Mouse (Mus musculus) granulocyte monocyte progenitor cell, adult 5-6 weeks (primary cell): ENCODE measurements around the gene Ccr6. TPM values are rescaled to one million over a fixed set of nuclear protein-coding genes. Genes with fewer than 3 reads are reported as not detected.

Experiments
- ATAC-seq: replicated peaks from 2 replicates; pipeline ENCODE4 v1.8.0; 2016; ENCODE audit warnings: mild to moderate bottlenecking, moderate TSS enrichment, inconsistent platforms; ENCODE audit not compliant: poor library complexity, severe bottlenecking
- total RNA-seq, 2 experiments: library from RNA; stranded (forward) in 1 of 2; stranded (reverse) in 1 of 2; fragments of 200-712, 200-1000 nt in 1 of 2; fragments of >200 nt in 1 of 2; fragmentation: Nextera tagmentation in 1 of 2; gene quantifications; 2 replicates each; pipeline ENCODE4 v1.2.3; 2014 to 2017

Ccr6 gene
- total RNA-seq, 2 experiments from 2014 or later = not detected

DNA sequence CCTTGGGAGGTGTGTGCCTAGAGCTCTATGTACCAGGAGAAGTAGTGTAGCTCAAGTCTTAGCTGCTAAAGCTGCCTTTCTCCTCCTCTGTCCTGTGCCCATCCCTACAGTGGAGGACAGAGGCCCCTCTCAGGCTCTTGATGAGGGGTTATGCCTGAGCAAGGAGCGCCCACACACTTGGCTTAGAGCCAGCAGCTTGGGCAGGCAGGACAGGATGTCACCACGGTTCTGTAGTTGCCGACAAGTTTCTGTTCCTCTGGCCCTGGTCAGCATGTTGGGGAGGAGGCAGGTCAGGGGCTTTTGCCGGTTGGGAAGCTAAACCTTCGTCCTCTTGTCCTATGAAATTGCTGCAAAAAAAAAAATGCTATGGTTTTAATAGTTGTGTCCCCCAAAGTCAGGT lies 3.8 kb upstream of the Ccr6 start:
- ATAC-seq = peak; percentile 75

DNA sequence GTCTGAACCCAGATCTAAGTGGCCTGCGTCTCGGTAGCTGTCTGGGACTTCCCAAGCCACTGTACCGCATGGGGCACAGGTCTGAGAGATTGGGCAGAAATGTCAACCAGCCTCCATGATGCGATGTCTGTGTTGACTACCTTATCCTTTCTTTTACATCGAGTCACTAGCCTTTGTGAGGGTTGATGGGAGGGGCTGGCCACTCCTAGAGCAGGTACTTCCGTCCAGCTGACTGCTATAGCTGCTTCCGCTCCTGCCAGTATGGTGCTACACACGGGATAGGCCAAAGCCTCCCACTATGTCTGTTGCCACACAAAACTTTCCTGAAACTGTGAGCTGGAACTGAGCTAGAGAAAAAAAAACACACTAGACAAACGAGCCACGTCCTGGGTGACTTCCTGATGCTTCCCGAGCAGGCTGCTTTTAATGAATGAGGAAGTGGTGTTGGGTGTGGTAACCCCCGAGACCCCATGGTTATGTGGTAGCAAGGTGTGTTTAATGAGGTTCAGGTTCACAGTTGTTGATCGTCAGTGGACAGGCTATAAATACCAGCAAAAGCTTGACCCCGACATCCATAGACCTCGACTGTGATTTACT lies 2.1 kb upstream of the Ccr6 start:
- peak; percentile 49 for ATAC-seq

DNA sequence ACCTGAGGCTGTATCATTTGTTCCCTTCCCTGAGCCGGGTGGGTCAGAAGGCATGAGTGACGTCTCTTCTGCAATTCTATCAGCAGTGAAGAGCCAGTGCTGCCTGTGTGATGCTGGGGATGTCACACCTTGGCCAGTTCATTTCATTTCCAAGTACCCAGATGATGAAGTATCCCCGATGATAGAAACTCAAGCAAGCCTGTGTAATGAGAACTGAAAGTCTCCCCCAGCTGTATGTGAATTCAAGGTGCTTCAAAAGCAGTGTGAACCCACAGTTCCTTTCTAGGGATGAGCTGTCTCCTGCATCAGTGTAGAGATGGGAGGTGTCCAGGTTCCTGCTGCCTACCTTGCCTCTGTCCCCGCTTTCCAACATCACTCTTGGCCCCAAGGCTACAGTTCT lies 1.3 kb upstream of the Ccr6 start:
- 0 out of 2 replicates have a peak, but pooled peaks have one; percentile 2 for ATAC-seq

DNA sequence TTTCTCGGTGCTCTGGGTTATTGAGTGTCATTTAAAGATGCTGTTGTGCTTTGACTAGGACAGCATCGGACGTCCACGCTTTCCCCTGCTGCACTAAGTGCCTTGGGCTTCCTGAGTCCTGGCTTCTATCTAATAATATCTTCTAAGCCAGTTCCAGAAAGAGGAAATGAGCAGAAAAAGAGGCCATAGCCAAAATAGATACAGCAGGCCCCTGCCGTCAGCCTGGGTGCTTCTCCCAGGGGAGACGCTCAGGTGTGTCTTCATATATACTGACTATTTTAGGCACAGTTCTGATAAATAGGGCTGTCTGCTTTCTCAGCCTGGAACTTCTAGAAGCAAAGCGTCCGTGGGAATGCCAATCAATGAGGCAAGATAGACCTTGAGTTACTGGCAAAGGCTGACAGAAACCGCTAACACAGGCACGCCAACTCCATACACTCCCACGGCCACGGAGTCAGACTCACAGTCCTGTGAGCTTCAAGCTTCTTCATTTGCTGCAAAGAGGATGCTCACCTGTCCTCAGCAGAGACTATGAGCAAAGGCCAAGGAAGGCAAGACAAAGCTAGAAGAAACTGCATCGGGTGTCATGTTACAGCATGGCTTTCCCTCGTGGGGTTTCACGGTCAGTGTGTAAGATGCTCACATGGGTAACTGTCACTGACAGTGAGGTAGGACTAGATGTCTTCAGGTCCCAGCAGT lies 2.3 kb downstream of the Ccr6 start:
- peak; percentile 39 for ATAC-seq

DNA sequence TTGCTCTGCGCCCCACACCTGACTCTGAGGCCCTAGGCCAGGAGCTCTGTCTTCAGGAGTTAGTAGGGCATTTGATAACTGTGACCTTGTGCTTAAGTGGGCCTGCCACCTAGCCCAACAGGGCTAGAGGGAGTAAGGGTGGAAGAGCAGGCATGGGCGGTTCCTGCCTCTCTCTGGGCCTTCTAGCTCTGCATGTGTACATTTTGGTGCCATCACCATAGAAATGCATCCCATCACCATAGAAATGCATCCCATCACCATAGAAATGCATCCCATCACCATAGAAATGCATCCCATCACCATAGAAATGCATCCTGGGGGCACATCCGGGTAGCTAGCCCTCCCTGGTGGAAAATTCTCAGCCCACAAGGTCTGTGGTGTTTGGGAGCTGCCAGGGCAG lies 3.7 kb downstream of the Ccr6 start:
- no peak for ATAC-seq

DNA sequence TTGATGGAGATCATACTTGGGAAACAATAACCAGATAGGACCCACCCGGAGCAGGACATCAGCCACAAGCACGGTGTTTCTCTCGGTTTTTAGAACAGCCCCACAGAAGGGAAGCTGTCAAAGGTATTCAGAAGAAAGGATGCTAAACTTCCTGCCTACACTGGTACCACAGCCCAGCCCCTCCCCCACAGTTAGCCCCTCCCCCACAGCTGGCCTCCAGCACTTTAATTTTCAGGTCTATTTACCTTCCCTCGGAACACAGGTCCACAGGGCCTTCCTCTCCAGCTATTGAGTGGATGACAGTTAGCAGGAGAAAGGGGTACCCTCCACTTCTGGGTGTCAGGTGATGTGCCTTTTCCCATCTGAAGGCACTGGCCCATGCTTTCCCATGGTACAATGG lies 4.7 kb downstream of the Ccr6 start:
- no peak for ATAC-seq

DNA sequence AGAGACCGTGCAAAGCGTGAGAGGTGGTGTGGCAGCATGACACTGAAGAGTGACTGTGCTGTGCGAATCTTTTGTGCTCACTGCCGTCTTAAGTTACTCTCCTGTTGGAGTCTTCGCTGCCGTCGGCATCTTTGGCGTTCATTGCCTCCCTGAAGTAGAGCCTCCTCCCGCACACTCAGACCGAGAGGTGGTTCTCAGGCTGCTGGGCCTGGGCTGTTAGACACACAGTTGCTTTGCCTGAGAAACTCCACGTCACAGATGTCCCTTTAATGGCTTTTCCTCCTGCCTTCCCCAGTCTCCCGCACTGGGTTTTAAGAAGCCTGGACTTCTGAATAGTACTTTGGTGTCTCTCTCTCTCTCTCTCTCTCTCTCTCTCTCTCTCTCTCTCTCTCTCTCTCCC lies 5.8 kb downstream of the Ccr6 start:
- no peak for ATAC-seq

DNA sequence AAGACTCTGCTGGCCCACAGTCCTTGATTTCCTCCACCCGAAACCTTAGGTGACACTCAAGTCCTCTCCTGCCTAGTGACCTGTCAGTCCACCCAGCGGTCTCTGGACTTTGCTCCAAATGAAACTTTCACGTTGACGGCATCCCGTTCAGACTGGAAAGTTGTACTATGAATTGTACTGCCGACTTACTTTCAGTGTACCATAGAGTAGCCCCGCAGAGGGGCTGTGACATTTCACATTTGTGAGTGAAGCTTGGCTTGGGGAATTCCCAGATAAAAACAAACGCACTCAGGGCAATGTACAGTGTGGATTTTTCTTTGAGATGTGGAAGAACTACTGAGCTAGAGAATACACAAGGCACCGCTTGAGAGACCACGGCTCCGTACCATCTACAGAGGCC lies 6.3 kb downstream of the Ccr6 start:
- ATAC-seq = no peak

DNA sequence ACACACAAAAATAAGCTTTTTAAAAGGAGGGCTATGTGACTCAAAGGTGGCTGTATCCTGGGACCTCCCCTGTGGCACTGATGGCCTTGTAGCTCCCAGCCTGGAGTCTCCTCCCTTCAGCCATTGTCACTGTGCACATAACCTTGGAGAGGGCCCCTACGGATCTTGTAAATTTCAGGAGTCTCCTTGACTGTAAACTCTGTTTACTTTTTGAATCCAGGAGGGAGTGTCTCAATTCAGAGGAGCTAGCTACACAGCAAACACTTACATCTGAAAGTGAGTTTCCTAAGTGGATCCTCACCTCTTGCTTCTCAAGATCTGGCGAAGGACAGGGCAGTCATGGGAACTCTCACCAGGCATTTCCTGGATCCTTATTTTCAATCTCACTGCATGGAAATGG lies 8.3 kb downstream of the Ccr6 start:
- no peak for ATAC-seq

DNA sequence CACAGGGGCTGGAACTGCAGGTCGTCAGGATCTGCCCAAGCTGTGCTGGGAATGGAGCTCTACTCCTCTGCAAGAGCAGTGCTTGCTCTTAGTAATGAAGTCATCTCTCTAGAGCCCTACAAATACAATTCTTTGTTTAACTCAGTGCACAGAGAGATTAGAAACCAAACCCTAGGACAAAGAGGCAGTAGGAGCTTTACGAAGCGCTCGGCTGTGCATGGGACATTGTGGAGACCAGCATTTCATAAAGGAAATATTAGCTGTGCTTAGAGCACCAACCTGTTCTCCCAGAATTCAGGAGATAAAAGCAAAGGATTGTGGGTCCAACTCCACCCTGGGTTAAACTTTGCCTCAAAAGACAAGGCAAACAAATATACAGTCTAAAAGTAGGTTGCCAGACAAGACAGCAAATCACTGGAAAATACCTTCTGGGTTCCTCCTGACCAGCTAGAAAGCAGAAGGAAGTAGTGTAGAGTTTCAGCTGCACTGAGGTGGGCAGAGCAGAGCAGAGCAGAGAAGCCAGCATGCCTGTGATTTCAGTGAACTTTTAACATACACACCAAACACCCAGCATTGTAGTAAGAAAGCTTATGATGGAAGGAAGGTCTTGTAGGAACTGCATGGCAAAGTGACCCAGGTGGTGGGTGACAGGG lies 10.4 kb downstream of the Ccr6 start:
- peak; percentile 70 for ATAC-seq

DNA sequence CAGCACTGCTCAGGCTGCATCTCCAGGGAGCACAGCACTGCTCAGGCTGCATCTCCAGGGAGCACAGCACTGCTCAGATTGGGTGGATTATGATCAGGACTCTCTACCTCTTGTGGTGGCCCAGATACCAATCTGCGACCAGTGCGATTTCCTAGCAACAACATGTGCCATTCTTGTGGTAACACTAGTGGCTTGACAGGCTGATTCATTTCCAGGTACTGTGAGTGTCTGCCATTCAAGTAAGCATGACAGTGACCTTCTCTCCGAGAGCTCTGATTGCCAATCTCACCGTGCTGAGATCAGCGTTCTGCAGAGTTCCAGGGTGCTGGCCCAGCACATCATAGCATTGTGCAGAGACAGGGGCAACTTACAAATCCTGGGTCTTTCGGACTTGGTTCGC lies 15.9 kb downstream of the Ccr6 start:
- no peak for ATAC-seq

DNA sequence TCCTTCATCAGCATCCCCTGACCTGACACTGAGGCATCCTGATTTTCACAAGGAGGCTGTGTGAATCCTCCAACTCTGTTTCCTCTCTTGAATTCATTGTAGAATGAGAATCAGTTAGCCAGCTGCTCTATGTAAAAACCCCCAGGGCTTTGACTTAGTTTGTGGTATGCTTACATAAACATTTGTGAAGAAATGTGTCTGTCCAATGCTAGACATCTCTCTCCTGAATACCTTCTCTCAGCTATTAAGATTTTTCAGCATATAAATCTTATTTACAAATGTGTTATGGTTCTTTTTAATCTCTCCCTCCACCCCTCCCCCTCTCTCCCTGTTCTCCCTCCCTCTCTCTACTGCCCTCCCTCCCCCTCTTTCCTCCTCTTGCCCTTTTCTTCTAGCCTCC lies 18.4 kb downstream of the Ccr6 start:
- no peak for ATAC-seq

DNA sequence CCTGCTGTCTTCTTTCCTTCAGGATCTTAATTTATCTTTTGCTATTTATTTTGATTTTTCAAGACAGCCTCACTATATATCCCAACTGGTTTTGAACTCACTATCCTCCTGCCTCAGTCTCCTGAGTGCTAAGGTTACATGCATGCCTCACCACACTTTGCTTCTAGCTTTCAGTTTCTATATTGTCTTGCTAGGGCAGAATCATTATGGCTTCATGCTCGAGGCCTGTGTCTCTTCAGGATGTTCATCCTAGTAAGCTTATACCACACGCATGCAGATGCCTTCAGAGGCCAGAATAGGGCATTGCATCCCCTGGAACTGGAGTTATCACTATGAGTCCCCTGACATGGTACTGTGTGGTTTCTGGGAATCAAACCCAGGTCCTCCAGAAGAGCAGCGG lies 19.1 kb downstream of the Ccr6 start:
- peak; percentile 32; the same call in 1 of the 2 replicates for ATAC-seq

DNA sequence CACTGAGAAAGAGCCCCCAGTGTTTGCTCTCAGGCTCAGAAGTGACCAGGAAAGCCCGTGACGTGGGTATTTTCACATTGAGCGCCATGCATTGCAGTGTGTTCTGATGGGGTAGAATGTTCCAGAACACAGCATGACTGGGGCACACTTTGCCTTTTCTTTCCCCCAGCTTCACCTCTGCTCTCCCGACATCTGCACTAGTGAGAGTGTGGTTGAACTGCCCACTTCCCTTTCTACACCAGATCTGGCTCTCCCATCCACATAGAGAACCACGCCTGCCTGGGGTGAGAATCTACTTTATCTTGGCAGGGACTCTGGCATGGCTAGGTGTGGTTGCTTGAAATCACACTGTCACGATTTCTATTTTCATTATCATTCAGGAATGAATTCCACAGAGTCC lies 19.7 kb downstream of the Ccr6 start:
- peak; percentile 96 for ATAC-seq

DNA sequence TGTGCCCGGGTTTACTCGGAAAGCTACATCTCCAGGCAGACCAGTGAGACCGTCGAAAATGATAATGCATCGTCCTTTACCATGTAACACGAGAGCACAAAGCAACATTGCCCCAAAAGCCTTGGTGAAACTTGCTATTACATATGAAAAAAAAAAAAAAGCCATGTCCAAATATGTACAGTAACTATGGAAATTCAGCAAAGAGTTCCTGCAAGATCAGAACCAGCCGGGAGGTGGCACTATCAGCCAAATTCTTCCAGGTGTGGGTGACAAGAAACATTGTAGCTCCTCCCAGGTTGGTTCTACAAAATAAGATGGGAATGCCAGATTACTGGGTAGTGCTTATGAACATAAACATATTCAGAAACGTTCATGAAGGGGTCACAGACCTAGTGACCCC lies 21.1 kb downstream of the Ccr6 start:
- no peak for ATAC-seq

DNA sequence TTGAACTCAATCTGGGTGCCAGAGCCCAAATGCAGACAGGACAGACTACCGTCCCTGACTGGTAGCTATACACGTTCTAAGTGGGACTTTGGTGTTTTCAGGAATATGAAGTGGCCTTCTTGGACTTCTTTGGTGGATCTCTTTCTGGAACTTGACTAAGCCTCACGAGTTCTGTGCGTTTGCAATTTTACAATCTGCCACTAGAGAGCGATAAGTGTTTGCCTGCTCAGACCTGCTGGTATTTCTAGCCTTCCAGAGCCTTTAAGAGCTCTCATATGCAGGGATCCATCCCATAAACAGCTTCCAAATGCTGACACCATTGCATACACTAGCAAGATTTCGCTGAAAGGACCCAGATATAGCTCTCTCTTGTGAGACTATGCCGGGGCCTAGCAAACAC lies 28.8 kb downstream of the Ccr6 start:
- peak; percentile 81 for ATAC-seq

DNA sequence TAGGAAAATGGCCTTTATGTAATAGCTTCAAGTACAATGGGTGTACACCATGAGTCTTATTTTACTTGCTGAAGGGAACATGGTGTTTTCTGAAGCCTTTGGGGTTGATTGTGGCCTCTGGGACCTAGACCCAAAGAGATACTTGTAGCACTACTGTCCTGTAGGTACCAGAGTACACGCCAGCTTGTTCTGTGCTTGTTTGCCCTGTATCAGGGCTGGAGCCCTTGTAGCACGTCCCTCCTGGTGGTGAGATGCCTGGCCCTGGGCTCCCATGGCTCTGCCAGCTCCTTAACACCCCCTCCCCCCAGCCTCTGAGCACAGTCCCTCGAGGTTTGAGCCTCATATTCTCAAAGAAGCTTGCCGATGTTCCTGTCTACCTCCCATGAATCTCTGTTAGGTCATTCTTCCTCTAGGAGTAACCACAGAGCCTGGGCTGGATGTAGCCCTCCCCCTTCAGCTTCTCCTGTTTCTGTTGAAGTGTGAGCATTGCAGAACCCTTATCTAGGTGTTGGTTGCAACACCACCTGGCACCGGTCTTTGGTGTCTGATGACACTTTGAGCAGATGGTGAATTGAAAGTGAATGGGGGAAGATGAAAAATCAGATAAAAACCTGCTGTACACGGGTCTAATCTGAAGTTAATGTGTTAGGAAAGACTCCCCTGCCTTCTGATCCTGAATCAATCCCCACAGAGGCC lies 36.4 kb downstream of the Ccr6 start:
- ATAC-seq = peak; percentile 72

DNA sequence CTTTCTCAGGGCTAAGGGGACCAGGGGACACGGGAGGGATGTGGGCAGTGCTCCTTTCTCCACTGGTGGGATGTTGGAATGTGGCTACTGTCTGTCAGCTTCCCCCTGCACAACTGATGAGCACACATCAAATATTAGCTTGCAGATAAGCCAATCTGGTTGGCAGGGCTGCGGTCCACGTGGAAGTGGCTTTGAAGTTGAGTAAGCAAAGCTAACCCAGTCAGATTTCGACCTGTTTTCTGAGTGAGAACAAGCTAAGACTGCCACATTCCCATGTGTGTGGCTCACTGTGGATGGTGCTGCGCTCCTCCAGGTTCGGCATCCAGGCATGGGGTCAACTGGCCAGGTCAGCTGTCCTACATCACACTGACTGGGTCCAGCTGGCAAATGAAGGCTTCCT lies 37.1 kb downstream of the Ccr6 start:
- peak; percentile 52 for ATAC-seq

DNA sequence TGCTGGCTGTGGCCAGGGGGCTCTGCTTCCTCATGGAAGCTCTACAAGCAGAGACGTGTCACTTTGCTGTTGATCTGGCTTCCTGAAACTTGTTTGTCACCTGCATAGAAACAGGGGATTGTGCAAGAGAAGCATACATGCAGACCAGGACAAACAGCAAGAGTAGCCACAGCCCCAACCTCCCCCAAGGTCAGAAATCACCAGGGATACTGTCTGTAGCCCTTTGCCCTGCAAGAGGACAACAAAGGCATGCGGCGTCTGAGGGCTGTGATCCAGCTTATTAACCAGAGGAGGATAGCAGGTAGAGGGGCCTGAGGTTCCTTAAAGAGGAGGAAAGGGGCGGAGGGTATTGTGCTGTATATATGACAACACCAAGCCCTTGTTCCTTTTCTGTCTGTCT lies 40.2 kb downstream of the Ccr6 start:
- ATAC-seq = peak; percentile 15

DNA sequence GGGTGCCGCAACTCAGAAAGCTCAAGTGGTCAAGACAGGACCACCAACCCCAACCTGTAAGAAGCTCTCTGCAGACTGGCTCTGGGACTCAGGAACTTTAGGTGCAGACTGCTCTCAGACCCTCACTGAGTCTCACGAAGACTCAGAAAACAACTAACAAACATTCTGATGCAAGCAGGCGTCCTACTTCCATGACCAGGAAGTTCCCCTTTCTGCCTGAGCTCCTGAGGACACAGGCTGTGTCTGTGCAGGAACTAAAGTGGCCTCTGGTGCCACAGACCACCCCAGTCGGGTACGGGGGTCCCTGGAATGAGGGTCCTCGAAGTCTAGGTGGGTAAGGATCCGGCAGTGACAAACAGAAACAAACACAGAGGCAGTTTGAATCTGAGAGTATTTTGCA lies 40.8 kb downstream of the Ccr6 start:
- ATAC-seq = peak; percentile 54

DNA sequence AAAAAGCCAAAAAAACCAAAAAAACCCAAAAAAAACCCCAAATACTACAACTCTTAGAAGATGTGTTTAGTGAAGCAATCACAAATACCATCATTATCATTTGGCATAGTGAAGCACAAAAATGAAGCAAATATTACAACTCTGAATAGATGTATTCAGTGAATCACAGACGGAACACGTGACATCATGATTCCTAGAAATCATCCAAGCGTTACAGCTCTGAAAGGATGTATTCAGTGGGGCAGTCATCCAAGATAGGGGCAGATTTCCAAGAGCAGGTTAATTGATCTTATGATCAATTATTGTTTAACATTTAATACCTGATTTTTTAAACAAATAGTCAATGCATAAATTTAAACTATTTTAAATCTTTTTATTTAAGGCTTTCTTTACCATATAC lies 41.4 kb downstream of the Ccr6 start:
- ATAC-seq = no peak
